Mouse (Mus musculus): ENCODE data around the gene Gramd1b.

- TF ChIP-seq CTCF (IDR thresholded peaks at IDR 0.05) (no peak), EP300 (IDR thresholded peaks at IDR 0.05) (no peak)
These were observed 81.4 kb downstream of the Gramd1b start for GRCm38 (mm10) chr9:40449610-40450416.
